Mouse (Mus musculus) embryonic facial prominence, embryonic 11.5 days (tissue): ENCODE data around the gene Csta1. TPM values are rescaled to one million over a fixed set of nuclear protein-coding genes. Genes with fewer than 3 reads are reported as not detected.
"Not testable (repeated sequence)": the region's sequence is repeated elsewhere in the genome, so short reads cannot be mapped to it uniquely, and the experiment has no call there.

Experiments
- ATAC-seq: fragments of 200-750 bp; cut with Nextera tagmentation; replicated peaks from 2 replicates; pipeline ENCODE4 v1.8.0; 2017; ENCODE audit warnings: low read depth; ENCODE audit not compliant: insufficient number of reproducible peaks, low FRiP score, low TSS enrichment
- DNase-seq: peaks from one replicate; pipeline ENCODE4 v3.0.0-alpha.2; 2015; ENCODE audit warnings: low spot score
- H3K27ac ChIP-seq: fragments of 300-500 bp; sonication (generic); replicated peaks from 2 replicates; pipeline ENCODE4 v1.5.1; 2014; ENCODE audit warnings: mild to moderate bottlenecking, low read depth, low read length, control low read depth
- H3K27me3 ChIP-seq: fragments of 300-500 bp; sonication (generic); 2 replicates; pipeline ENCODE4 v1.6.1; 2014; ENCODE audit warnings: mild to moderate bottlenecking, low read length, moderate library complexity, mixed read lengths; ENCODE audit not compliant: control insufficient read depth, insufficient read depth
- H3K36me3 ChIP-seq: fragments of 300-500 bp; sonication (generic); replicated peaks from 2 replicates; pipeline ENCODE4 v1.6.1; 2014; ENCODE audit warnings: low read depth, mild to moderate bottlenecking, low read length, moderate library complexity, mixed read lengths; ENCODE audit not compliant: control insufficient read depth, insufficient read depth
- H3K4me1 ChIP-seq: fragments of 300-500 bp; sonication (generic); 2 replicates; pipeline ENCODE4 v1.6.1; 2014; ENCODE audit warnings: low read length, mixed read lengths; ENCODE audit not compliant: control insufficient read depth, insufficient read depth
- H3K4me2 ChIP-seq: fragments of 300-500 bp; sonication (generic); 2 replicates; pipeline ENCODE4 v1.6.1; 2014; ENCODE audit warnings: low read depth, mild to moderate bottlenecking, control low read depth, low read length, moderate library complexity
- H3K4me3 ChIP-seq: fragments of 300-500 bp; sonication (generic); 2 replicates; pipeline ENCODE4 v1.5.1; 2014; ENCODE audit warnings: low read depth, low read length, control low read depth
- H3K9ac ChIP-seq: fragments of 300-500 bp; sonication (generic); replicated peaks from 2 replicates; pipeline ENCODE4 v1.6.1; 2014; ENCODE audit warnings: mild to moderate bottlenecking, control low read depth, low read length
- H3K9me3 ChIP-seq: fragments of 300-500 bp; sonication (generic); replicated peaks from 2 replicates; pipeline ENCODE4 v1.6.1; 2016; ENCODE audit warnings: mild to moderate bottlenecking, low read length, inconsistent platforms, mixed read lengths; ENCODE audit not compliant: control insufficient read depth
- WGBS: fragments of 180-500 bp; shearing (Covaris S2); extraction: QIAGEN DNeasy Blood & Tissue Kit; methylation state at CpG from one replicate; pipeline ENCODE4 v1.1.7; 2014; 5-methylcytosine and 5-hydroxymethylcytosine counted together
- polyA plus RNA-seq: library from polyadenylated mRNA; unstranded; fragments of >200 nt; fragmentation: Nextera tagmentation; extraction: Ambion mirVana; gene quantifications from 2 replicates; pipeline ENCODE4 v1.2.1, GENCODE M21; 2014

Csta1 gene
- not detected in 2 replicates for polyA plus RNA-seq

DNA sequence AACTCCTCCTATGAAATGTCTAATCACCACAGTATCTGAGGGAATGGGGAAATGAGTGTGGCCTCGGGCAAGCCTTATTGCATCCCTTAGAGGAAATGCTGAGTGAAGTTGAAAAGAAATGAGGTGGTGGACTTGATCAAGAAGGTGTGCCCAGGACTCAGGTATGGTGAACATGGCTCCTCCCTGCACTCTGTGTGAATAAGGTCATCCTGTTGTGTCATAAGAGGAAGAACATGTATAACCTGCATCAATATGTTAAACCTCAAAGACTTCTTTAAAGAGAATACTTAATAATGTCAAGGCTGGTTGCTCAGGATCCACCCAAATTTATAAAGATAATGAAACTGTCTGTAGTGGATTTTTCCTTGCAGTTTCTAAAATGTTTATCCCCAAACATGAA lies at the start of gene Csta1:
Gene Csta1 (minus strand): TSS at position 101 of the 400 bp plus-strand sequence.
- Histone ChIP-seq H3K27me3 (no peaks in the 10 kb centered on the region), H3K9me3 (no peaks in the 10 kb centered on the region), H3K4me3 (no peak within 1 kb of the TSS), H3K9ac (no peak within 1 kb of the TSS), H3K27ac (no peak within 1 kb of the TSS), H3K4me1 (no peaks in the 10 kb centered on the region), H3K36me3 (no peaks in the 10 kb centered on the region), H3K4me2 (no peak within 1 kb of the TSS)
- WGBS = 79% methylated on average over 1 of the region's 1 CpGs
- no peak for ATAC-seq
- no peak for DNase-seq

GRCm38 (mm10) chr16:36179910-36180309 lies 48.9 kb upstream of the Csta1 start:
- Histone ChIP-seq H3K36me3 (no peaks in the 10 kb centered on the region), H3K4me2 (no peak overlapping the region), H3K27ac (no peak overlapping the region), H3K9ac (no peak overlapping the region), H3K4me1 (no peaks in the 10 kb centered on the region), H3K27me3 (no peaks in the 10 kb centered on the region), H3K4me3 (no peak overlapping the region), H3K9me3 (no peaks in the 10 kb centered on the region)
- 78% methylated on average over 2 of the region's 2 CpGs for WGBS
- ATAC-seq (no peak), DNase-seq (no peak)

- Histone ChIP-seq H3K9ac (no peak overlapping the region), H3K4me3 (no peak overlapping the region), H3K27me3 (no peaks in the 10 kb centered on the region), H3K4me2 (no peak overlapping the region), H3K4me1 (no peaks in the 10 kb centered on the region), H3K9me3 (no peaks in the 10 kb centered on the region), H3K36me3 (no peaks in the 10 kb centered on the region), H3K27ac (no peak overlapping the region)
- ATAC-seq = no peak
- no peak for DNase-seq
These were observed 45.1 kb upstream of the Csta1 start for GRCm38 (mm10) chr16:36176108-36176507.

DNA sequence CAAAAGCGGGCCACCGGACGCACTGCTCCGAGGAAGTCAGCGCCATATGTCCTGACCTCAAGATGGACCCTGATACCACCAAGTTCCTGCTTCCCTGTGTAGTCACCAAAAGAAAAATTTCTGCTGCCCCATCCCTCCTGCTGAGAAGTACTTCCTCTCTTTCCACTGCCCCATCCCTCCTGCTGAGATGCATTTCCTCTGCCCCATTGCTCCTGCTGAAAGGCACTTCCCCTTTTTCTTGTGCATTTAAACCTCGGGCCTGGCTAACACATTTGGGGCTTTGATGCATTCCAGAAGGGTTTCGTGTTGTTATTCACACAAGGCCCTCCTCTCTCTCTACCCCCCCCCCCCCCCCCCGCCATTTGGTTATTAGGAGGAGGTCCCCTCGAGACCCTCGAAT lies 36.8 kb upstream of the Csta1 start:
- 91% methylated on average over 9 of the region's 10 CpGs for WGBS
- not testable (repeated sequence) for H3K36me3 ChIP-seq, DNase-seq, H3K27ac ChIP-seq, H3K27me3 ChIP-seq, H3K4me3 ChIP-seq, H3K9ac ChIP-seq, H3K4me1 ChIP-seq, H3K4me2 ChIP-seq, H3K9me3 ChIP-seq, ATAC-seq

DNA sequence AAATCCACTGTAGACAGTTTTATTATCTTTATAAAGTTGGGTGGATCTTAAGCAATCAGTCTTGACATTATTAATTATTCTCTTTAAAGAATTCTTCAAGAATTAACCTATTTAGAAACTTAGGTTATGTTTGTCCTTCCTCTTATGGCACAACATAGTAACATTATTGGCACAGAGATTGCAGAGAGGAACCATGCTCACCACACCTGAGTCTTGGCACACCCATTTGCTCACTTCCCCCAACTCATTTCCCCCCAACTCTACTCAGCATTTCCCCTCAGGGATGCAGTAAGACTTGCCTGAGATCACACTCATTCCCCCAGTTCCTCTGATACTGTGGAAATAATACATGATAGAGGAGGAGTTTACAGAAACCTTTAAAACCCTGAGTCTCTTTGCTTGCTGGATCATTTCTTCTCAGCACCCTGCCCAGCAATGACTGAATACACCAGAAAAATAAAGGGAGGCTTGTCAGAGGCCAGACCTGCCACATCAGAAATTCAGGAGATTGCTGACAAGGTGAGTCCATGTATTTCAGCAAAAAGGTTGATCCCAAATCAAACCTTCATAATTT lies 25.4 kb upstream of the Csta1 start, which contains the start of gene Stfa2l1:
Gene Stfa2l1 (plus strand): TSS at position 410 of the 574 bp plus-strand sequence.
- Histone ChIP-seq H3K9me3 (no peaks in the 10 kb centered on the region), H3K4me1 (no peaks in the 10 kb centered on the region), H3K27me3 (no peaks in the 10 kb centered on the region), H3K27ac (no peak within 1 kb of the TSS), H3K4me3 (no peak within 1 kb of the TSS), H3K36me3 (no peaks in the 10 kb centered on the region), H3K4me2 (no peak within 1 kb of the TSS), H3K9ac (no peak within 1 kb of the TSS)
- no peak for ATAC-seq
- no peak for DNase-seq

DNA sequence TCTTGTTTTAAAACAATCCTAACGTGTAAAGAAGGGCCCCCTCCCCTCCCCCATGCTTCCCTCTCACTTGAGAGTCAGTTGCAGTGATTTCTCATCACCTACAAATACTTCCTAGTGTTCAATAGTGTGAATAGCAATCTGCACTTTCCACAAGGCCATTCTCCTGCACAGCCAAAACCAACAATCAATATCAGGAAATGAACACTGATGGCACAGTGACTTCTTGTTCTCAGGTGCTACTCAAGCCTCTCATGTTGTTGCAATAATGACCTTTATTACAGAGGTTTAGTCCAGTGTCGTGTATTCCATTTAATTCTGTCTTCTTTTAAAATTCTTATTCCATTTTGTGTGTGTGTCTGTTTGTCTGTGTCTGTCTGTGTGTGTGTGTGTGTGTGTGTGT lies 7.2 kb upstream of the Csta1 start:
- DNase-seq = no peak
- H3K4me1 ChIP-seq = no peaks in the 10 kb centered on the region
- H3K9ac ChIP-seq = no peak overlapping the region
- no peak overlapping the region for H3K4me2 ChIP-seq
- ATAC-seq = no peak
- no peaks in the 10 kb centered on the region for H3K9me3 ChIP-seq
- no peaks in the 10 kb centered on the region for H3K36me3 ChIP-seq
- WGBS = 81% methylated on average over 2 of the region's 2 CpGs
- H3K4me3 ChIP-seq = no peak overlapping the region
- no peak overlapping the region for H3K27ac ChIP-seq
- no peaks in the 10 kb centered on the region for H3K27me3 ChIP-seq

GRCm38 (mm10) chr16:36128092-36128491 lies 2.9 kb downstream of the Csta1 start:
- no peak overlapping the region for H3K4me3 ChIP-seq
- no peaks in the 10 kb centered on the region for H3K9me3 ChIP-seq
- H3K36me3 ChIP-seq = no peaks in the 10 kb centered on the region
- DNase-seq (no peak), ATAC-seq (no peak)
- no peak overlapping the region for H3K4me2 ChIP-seq
- H3K9ac ChIP-seq = no peak overlapping the region
- no peak overlapping the region for H3K27ac ChIP-seq
- no peaks in the 10 kb centered on the region for H3K4me1 ChIP-seq
- H3K27me3 ChIP-seq = no peaks in the 10 kb centered on the region
- WGBS = 80% methylated on average over 7 of the region's 7 CpGs

DNA sequence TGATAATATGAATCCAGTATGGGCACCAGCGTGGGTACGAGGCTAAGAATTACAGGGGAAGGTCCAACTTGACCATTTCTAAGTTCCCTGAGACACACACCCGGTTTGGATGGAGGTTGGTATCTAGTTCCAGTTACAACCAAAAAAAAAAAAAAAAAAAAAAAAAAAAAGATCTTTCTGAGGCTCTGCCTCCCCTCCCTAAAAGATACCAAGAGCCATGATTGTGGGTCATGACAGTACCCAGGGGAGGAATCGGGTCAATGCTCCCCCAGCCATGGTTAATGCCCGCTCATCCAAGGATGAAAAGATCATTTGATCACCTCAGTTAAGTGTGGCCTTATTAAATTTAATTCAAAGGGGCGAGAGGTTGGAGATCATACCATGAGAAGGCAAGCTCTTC lies 15.3 kb downstream of the Csta1 start:
- H3K4me1 ChIP-seq, H3K4me2 ChIP-seq, H3K9ac ChIP-seq, ATAC-seq, H3K27ac ChIP-seq, H3K4me3 ChIP-seq, DNase-seq, H3K27me3 ChIP-seq, H3K9me3 ChIP-seq, H3K36me3 ChIP-seq: not testable (repeated sequence)
- WGBS = 93% methylated on average over 6 of the region's 6 CpGs
